Mouse (Mus musculus) midbrain, embryonic 14.5 days (tissue): Measurements from ENCODE around the gene Disp3. TPM values are rescaled to one million over a fixed set of nuclear protein-coding genes. Genes with fewer than 3 reads are reported as not detected.

Experiments
- ATAC-seq: fragments of 200-750 bp; cut with Nextera tagmentation; 2 replicates; pipeline ENCODE4 v1.8.0; 2017; ENCODE audit warnings: moderate number of reproducible peaks, moderate library complexity; ENCODE audit not compliant: low FRiP score, low TSS enrichment
- DNase-seq: peaks from one replicate; pipeline ENCODE4 v3.0.0-alpha.2; 2015
- H3K27ac ChIP-seq: fragments of 300-500 bp; sonication (generic); replicated peaks from 2 replicates; pipeline ENCODE4 v1.5.1; 2014; ENCODE audit warnings: mild to moderate bottlenecking, low read depth, low read length, moderate library complexity
- H3K27me3 ChIP-seq: fragments of 300-500 bp; sonication (generic); 2 replicates; pipeline ENCODE4 v1.6.1; 2014; ENCODE audit warnings: low read length, control low read depth, mixed read lengths; ENCODE audit not compliant: control insufficient read depth, insufficient read depth
- H3K36me3 ChIP-seq: fragments of 300-500 bp; sonication (generic); 2 replicates; pipeline ENCODE4 v1.6.1; 2014; ENCODE audit warnings: low read length, control low read depth; ENCODE audit not compliant: control insufficient read depth, insufficient read depth
- H3K4me1 ChIP-seq: fragments of 300-500 bp; sonication (generic); 2 replicates; pipeline ENCODE4 v1.6.1; 2014; ENCODE audit warnings: mild to moderate bottlenecking, antibody characterized with exemption, low read length, control low read depth; ENCODE audit not compliant: control insufficient read depth, insufficient read depth
- H3K4me2 ChIP-seq: fragments of 300-500 bp; sonication (generic); 2 replicates; pipeline ENCODE4 v1.6.1; 2014; ENCODE audit warnings: mild to moderate bottlenecking, low read length, moderate library complexity
- H3K4me3 ChIP-seq: fragments of 300-500 bp; sonication (generic); replicated peaks from 2 replicates; pipeline ENCODE4 v1.5.1; 2014; ENCODE audit warnings: low read depth, low read length
- H3K9ac ChIP-seq: fragments of 300-500 bp; sonication (generic); replicated peaks from 2 replicates; pipeline ENCODE4 v1.6.1; 2014; ENCODE audit warnings: mild to moderate bottlenecking, low read length, moderate library complexity
- H3K9me3 ChIP-seq: fragments of 300-500 bp; sonication (generic); 2 replicates; pipeline ENCODE4 v1.6.1; 2016; ENCODE audit warnings: low read length, control low read depth, mixed read lengths; ENCODE audit not compliant: control insufficient read depth
- WGBS: fragments of 180-500 bp; shearing (Covaris S2); extraction: QIAGEN DNeasy Blood & Tissue Kit; methylation state at CpG from one replicate; pipeline ENCODE4 v1.1.7; 2014; 5-methylcytosine and 5-hydroxymethylcytosine counted together
- polyA plus RNA-seq: library from polyadenylated mRNA; unstranded; fragments of >200 nt; fragmentation: Nextera tagmentation; extraction: Ambion mirVana; gene quantifications from 2 replicates; pipeline ENCODE4 v1.2.1, GENCODE M21; 2014

The Disp3 gene
- polyA plus RNA-seq, 1 experiment from 2014 or later = 11.8 TPM

DNA sequence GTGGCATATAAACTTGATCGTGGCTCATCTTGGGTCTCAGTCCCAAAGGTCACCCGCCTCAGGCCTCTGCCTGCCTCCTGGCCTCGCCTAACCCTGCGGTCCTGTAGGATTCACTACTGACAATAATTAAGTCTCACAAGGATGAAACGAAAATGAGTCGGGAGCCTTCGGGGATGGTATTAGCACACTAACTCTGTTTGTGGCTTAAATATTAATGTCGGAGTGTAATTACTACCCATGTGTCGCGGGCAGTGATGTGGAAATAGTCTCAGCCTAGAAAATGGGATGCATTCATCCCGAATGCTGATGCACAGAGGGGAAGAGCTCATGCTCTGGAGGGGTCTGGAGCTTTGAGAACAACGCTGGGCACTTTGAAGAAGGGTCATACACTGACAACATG, 31.6 kb upstream of the Disp3 start:
- H3K9ac ChIP-seq = no peak overlapping the region

DNA sequence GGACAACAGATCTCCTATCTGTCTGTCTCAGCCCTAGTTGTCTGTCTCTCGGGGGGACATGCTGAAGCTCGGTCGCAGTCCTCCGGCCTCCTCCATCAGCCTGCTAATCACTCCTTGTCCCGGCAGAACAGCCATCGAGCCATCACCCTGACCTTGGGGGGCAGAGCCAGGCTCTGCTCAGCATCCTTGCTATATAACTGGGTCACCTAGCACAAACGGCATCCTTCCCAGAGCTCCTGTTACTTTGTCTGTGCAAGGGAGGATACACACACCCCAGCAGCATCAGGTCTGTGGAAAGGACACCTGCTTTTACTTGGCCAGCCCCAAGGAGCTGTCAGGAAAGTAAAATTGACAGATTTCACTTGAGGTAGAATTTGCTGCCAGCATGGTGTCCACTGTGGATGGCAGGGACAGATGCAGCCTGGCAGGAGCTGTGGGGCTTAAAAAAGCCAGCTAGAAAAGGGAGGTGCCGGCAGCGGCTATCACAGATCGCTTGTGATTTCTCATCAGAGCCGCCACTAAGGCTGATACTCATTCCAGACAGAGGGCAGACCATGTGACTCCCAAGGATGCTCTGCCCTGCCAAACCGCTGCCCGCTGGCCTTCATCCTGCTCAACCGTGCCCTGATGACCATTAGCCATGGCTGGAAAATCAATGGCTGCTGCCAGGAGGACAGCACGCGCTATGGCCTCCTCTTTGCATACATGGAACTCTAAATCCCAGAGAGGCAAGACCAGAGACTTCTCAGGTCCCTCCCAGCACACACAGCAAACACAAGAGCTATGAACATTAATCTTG, 27.8 kb upstream of the Disp3 start:
- WGBS = 78% methylated on average over 16 of the region's 16 CpGs
- no peak overlapping the region for H3K9ac ChIP-seq
- H3K4me3 ChIP-seq = no peak overlapping the region
- no peak overlapping the region for H3K27ac ChIP-seq
- no peak for ATAC-seq
- H3K4me1 ChIP-seq = peaks cover 35% of the 10 kb centered on the region
- no peaks in the 10 kb centered on the region for H3K36me3 ChIP-seq
- no peak overlapping the region for H3K4me2 ChIP-seq
- no peaks in the 10 kb centered on the region for H3K27me3 ChIP-seq
- DNase-seq = no peak
- no peaks in the 10 kb centered on the region for H3K9me3 ChIP-seq

More for the DNA sequence above, 31.6 kb upstream of the Disp3 start:
- H3K4me1 ChIP-seq = peaks cover 30% of the 10 kb centered on the region
- peak overlapping the region; percentile 52; the same call in 1 of the 2 replicates for H3K27ac ChIP-seq
- ATAC-seq = peak; percentile 38; the same call in 1 of the 2 replicates
- no peaks in the 10 kb centered on the region for H3K36me3 ChIP-seq
- 40% methylated on average over 12 of the region's 12 CpGs for WGBS
- no peak overlapping the region for H3K4me3 ChIP-seq
- H3K27me3 ChIP-seq = no peaks in the 10 kb centered on the region
- H3K4me2 ChIP-seq = no peak overlapping the region
- peak; percentile 64 for DNase-seq
- H3K9me3 ChIP-seq = no peaks in the 10 kb centered on the region

DNA sequence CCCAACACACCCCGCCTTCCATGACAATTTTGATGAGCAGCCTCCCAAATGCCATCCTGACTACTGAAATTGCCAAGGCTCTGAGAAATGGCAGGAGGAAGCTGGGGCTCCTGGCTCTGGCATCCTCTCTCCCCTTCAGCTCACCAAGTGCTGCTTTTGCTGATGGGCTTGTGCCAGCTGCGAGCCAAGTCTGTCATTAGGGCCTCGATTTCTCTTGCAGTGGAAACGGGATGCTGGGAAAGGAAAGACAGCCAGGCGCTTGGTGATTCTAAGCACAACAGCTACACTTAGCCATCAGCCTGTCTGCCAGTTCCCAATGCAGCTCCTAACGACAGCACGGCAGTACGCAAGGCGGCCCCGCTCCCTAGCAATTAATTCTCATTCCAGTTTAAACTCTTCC, 26.6 kb upstream of the Disp3 start:
- H3K9me3 ChIP-seq = no peaks in the 10 kb centered on the region
- H3K27ac ChIP-seq = peak overlapping the region; percentile 26; the same call in 1 of the 2 replicates
- peaks cover 36% of the 10 kb centered on the region for H3K4me1 ChIP-seq
- DNase-seq (peak; percentile 45), ATAC-seq (no peak)
- no peaks in the 10 kb centered on the region for H3K27me3 ChIP-seq
- no peak overlapping the region for H3K4me3 ChIP-seq
- no peak overlapping the region for H3K9ac ChIP-seq
- H3K36me3 ChIP-seq = no peaks in the 10 kb centered on the region
- 67% methylated on average over 10 of the region's 10 CpGs for WGBS
- H3K4me2 ChIP-seq = no peak overlapping the region

- no peak for ATAC-seq
- Histone ChIP-seq H3K4me1 (peaks cover 34% of the 10 kb centered on the region), H3K27me3 (no peaks in the 10 kb centered on the region), H3K9ac (no peak overlapping the region), H3K4me3 (no peak overlapping the region), H3K27ac (no peak overlapping the region), H3K36me3 (no peaks in the 10 kb centered on the region), H3K4me2 (no peak overlapping the region), H3K9me3 (no peaks in the 10 kb centered on the region)
- DNase-seq = no peak
- WGBS = 52% methylated on average over 8 of the region's 8 CpGs
These were observed 25.8 kb upstream of the Disp3 start for GRCm38 (mm10) chr4:148313601-148314000.

DNA sequence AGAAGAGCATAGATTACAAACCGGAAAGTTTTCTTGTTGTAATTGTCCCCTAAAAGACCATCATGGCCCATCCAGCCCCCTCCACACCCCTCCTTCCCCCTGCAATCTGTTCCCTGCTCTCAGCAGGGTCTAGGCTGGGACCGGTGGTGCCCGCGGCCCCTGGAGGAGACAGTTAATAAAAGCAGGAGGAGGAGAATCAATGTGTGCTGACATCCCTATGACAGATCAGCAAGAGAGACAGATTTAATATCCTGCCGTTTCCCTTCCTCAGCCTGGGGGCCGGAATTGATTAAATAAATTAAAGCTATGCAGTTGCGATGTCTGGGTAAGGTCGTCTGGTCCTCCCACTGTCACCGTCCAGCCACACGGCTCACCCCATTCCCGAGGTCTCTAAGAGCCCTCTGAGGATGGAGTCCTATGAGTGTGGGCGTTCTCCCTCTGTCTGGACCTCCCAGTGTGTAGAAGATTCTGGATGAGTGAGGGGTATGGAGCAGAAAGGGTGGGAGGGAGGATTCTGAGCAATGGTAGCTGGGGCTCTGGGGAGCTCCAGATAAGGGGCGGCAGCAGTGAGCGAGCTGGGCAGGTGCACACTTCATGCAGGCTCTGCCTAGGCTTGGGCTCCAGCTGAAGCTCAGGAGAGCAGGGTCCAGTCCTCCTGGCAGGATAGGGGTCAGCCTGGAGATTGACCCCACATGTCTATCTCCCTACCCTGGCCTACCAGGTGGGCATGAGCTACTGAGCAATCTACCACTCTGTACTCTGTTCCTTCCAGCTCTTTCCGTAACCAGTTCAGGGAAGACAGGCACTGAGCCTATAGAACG, 24.7 kb upstream of the Disp3 start:
- Histone ChIP-seq H3K4me2 (no peak overlapping the region; the same call in 1 of the 2 replicates), H3K27ac (peak overlapping the region; percentile 52)

GRCm38 (mm10) chr4:148310845-148311244, 23.1 kb upstream of the Disp3 start:
- H3K9me3 ChIP-seq = no peaks in the 10 kb centered on the region
- H3K9ac ChIP-seq = no peak overlapping the region
- ATAC-seq (no peak), DNase-seq (no peak)
- no peak overlapping the region for H3K4me2 ChIP-seq
- WGBS = 86% methylated on average over 7 of the region's 7 CpGs
- no peaks in the 10 kb centered on the region for H3K27me3 ChIP-seq
- no peak overlapping the region for H3K4me3 ChIP-seq
- H3K36me3 ChIP-seq = no peaks in the 10 kb centered on the region
- H3K4me1 ChIP-seq = peaks cover 42% of the 10 kb centered on the region
- no peak overlapping the region for H3K27ac ChIP-seq

More for the DNA sequence above, 24.7 kb upstream of the Disp3 start:
- no peak overlapping the region for H3K4me3 ChIP-seq
- no peak overlapping the region for H3K9ac ChIP-seq
- H3K9me3 ChIP-seq = no peaks in the 10 kb centered on the region
- peaks cover 34% of the 10 kb centered on the region for H3K4me1 ChIP-seq
- DNase-seq (peak; percentile 51), ATAC-seq (peak; percentile 66; the same call in 1 of the 2 replicates)
- WGBS = 38% methylated on average over 16 of the region's 16 CpGs
- no peaks in the 10 kb centered on the region for H3K27me3 ChIP-seq
- H3K36me3 ChIP-seq = no peaks in the 10 kb centered on the region

GRCm38 (mm10) chr4:148310126-148310525, 22.4 kb upstream of the Disp3 start:
- Histone ChIP-seq H3K9ac (no peak overlapping the region), H3K9me3 (no peaks in the 10 kb centered on the region), H3K36me3 (no peaks in the 10 kb centered on the region), H3K4me1 (peaks cover 39% of the 10 kb centered on the region), H3K27ac (no peak overlapping the region), H3K4me2 (no peak overlapping the region), H3K27me3 (no peaks in the 10 kb centered on the region), H3K4me3 (no peak overlapping the region)
- ATAC-seq (no peak), DNase-seq (no peak)
- WGBS = 70% methylated on average over 4 of the region's 4 CpGs

- H3K27ac ChIP-seq = peak overlapping the region; percentile 56
- DNase-seq = peak; percentile 45
These were observed 18.8 kb upstream of the Disp3 start for GRCm38 (mm10) chr4:148306406-148307083.

More at GRCm38 (mm10) chr4:148306406-148307083, 18.8 kb upstream of the Disp3 start:
- H3K9ac ChIP-seq = no peak overlapping the region
- no peak overlapping the region for H3K4me3 ChIP-seq
- no peaks in the 10 kb centered on the region for H3K27me3 ChIP-seq
- H3K4me2 ChIP-seq = no peak overlapping the region
- H3K4me1 ChIP-seq = peaks cover 13% of the 10 kb centered on the region
- WGBS = 21% methylated on average over 16 of the region's 16 CpGs
- H3K9me3 ChIP-seq = no peaks in the 10 kb centered on the region
- H3K36me3 ChIP-seq = no peaks in the 10 kb centered on the region
- no peak; the same call in 1 of the 2 replicates for ATAC-seq
